Mouse (Mus musculus): Measurements from ENCODE around the gene Tbcel. TPM values are rescaled to one million over a fixed set of nuclear protein-coding genes. Genes with fewer than 3 reads are reported as not detected.

Gene Tbcel
- polyA plus RNA-seq, 1 experiment = 22.8 TPM

GRCm38 (mm10) chr9:42439446-42439845, 68.2 kb downstream of the Tbcel start:
- peaks cover 81% of the 10 kb centered on the region for H3K36me3 ChIP-seq (ENCODE audit: control insufficient read depth, insufficient read depth, low read length)
- no peaks in the 10 kb centered on the region for H3K4me1 ChIP-seq (replicated peaks; ENCODE audit: control insufficient read depth, insufficient read depth, low read length)
- 95% methylated on average over 4 of the region's 4 CpGs for WGBS
- no peaks in the 10 kb centered on the region for H3K27me3 ChIP-seq (ENCODE audit: control insufficient read depth, insufficient read depth, low read length)
- no peak overlapping the region for H3K27ac ChIP-seq (ENCODE audit: control insufficient read depth, insufficient read depth, low read length)
- no peak overlapping the region for H3K4me3 ChIP-seq (ENCODE audit: control insufficient read depth, insufficient read depth, low read length)
- DNase-seq = no peak
- TF ChIP-seq POLR2A (IDR thresholded peaks at IDR 0.05; ENCODE audit: control insufficient read depth, extremely low read depth, insufficient read depth, low read length, poor library complexity) (no peak), CTCF (IDR thresholded peaks at IDR 0.05; ENCODE audit: borderline replicate concordance, control insufficient read depth, extremely low read depth, insufficient read depth, low read length, poor library complexity) (no peak)

- 91% methylated on average over 2 of the region's 2 CpGs for WGBS
- no peak overlapping the region for H3K27ac ChIP-seq (ENCODE audit: control insufficient read depth, insufficient read depth, low read length)
- H3K36me3 ChIP-seq (ENCODE audit: control insufficient read depth, insufficient read depth, low read length) = peaks cover 51% of the 10 kb centered on the region
- H3K27me3 ChIP-seq (ENCODE audit: control insufficient read depth, insufficient read depth, low read length) = no peaks in the 10 kb centered on the region
- peak; percentile 36 for DNase-seq
- TF ChIP-seq CTCF (IDR thresholded peaks at IDR 0.05; ENCODE audit: borderline replicate concordance, control insufficient read depth, extremely low read depth, insufficient read depth, low read length, poor library complexity) (peak; percentile 21; the same call in 1 of the 2 replicates), POLR2A (IDR thresholded peaks at IDR 0.05; ENCODE audit: control insufficient read depth, extremely low read depth, insufficient read depth, low read length, poor library complexity) (no peak)
- no peak overlapping the region for H3K4me3 ChIP-seq (ENCODE audit: control insufficient read depth, insufficient read depth, low read length)
- peaks cover 20% of the 10 kb centered on the region for H3K4me1 ChIP-seq (replicated peaks; ENCODE audit: control insufficient read depth, insufficient read depth, low read length)
Measured at GRCm38 (mm10) chr9:42432155-42432554, 75.5 kb downstream of the Tbcel start.

GRCm38 (mm10) chr9:42431606-42432005, 76.0 kb downstream of the Tbcel start:
- no peaks in the 10 kb centered on the region for H3K27me3 ChIP-seq (ENCODE audit: control insufficient read depth, insufficient read depth, low read length)
- peaks cover 20% of the 10 kb centered on the region for H3K4me1 ChIP-seq (replicated peaks; ENCODE audit: control insufficient read depth, insufficient read depth, low read length)
- H3K36me3 ChIP-seq (ENCODE audit: control insufficient read depth, insufficient read depth, low read length) = peaks cover 45% of the 10 kb centered on the region
- 95% methylated on average over 2 of the region's 2 CpGs for WGBS
- no peak overlapping the region for H3K27ac ChIP-seq (ENCODE audit: control insufficient read depth, insufficient read depth, low read length)
- H3K4me3 ChIP-seq (ENCODE audit: control insufficient read depth, insufficient read depth, low read length) = no peak overlapping the region
- no peak for DNase-seq
- TF ChIP-seq CTCF (IDR thresholded peaks at IDR 0.05; ENCODE audit: borderline replicate concordance, control insufficient read depth, extremely low read depth, insufficient read depth, low read length, poor library complexity) = no peak
- TF ChIP-seq POLR2A (IDR thresholded peaks at IDR 0.05; ENCODE audit: control insufficient read depth, extremely low read depth, insufficient read depth, low read length, poor library complexity) = no peak

- peak overlapping the region; percentile 61 for H3K27ac ChIP-seq (ENCODE audit: control insufficient read depth, insufficient read depth, low read length)
- H3K4me3 ChIP-seq (ENCODE audit: control insufficient read depth, insufficient read depth, low read length) = no peak overlapping the region
- H3K36me3 ChIP-seq (ENCODE audit: control insufficient read depth, insufficient read depth, low read length) = peaks cover 26% of the 10 kb centered on the region; the same call in 1 of the 2 replicates
- H3K27me3 ChIP-seq (ENCODE audit: control insufficient read depth, insufficient read depth, low read length) = no peaks in the 10 kb centered on the region
- 0 out of 2 replicates have a peak, but pooled peaks have one; percentile 16 for TF ChIP-seq POLR2A (IDR thresholded peaks at IDR 0.05; ENCODE audit: control insufficient read depth, extremely low read depth, insufficient read depth, low read length, poor library complexity)
- TF ChIP-seq CTCF (IDR thresholded peaks at IDR 0.05; ENCODE audit: borderline replicate concordance, control insufficient read depth, extremely low read depth, insufficient read depth, low read length, poor library complexity) = no peak
- WGBS = 21% methylated on average over 12 of the region's 12 CpGs
- peak; percentile 64 for DNase-seq
- peaks cover 20% of the 10 kb centered on the region for H3K4me1 ChIP-seq (replicated peaks; ENCODE audit: control insufficient read depth, insufficient read depth, low read length)
Measured at GRCm38 (mm10) chr9:42428060-42428924, 79.3 kb downstream of the Tbcel start.

GRCm38 (mm10) chr9:42426661-42427358, 80.8 kb downstream of the Tbcel start:
- peaks cover 20% of the 10 kb centered on the region for H3K4me1 ChIP-seq (replicated peaks; ENCODE audit: control insufficient read depth, insufficient read depth, low read length)
- no peak for TF ChIP-seq POLR2A (IDR thresholded peaks at IDR 0.05; ENCODE audit: control insufficient read depth, extremely low read depth, insufficient read depth, low read length, poor library complexity)
- TF ChIP-seq CTCF (IDR thresholded peaks at IDR 0.05; ENCODE audit: borderline replicate concordance, control insufficient read depth, extremely low read depth, insufficient read depth, low read length, poor library complexity) = no peak

GRCm38 (mm10) chr9:42423649-42424048, 84.0 kb downstream of the Tbcel start:
- H3K27me3 ChIP-seq (ENCODE audit: control insufficient read depth, insufficient read depth, low read length) = no peaks in the 10 kb centered on the region
- H3K27ac ChIP-seq (ENCODE audit: control insufficient read depth, insufficient read depth, low read length) = no peak overlapping the region
- no peak overlapping the region for H3K4me3 ChIP-seq (ENCODE audit: control insufficient read depth, insufficient read depth, low read length)
- peaks cover 11% of the 10 kb centered on the region for H3K4me1 ChIP-seq (replicated peaks; ENCODE audit: control insufficient read depth, insufficient read depth, low read length)
- no peak for DNase-seq
- TF ChIP-seq POLR2A (IDR thresholded peaks at IDR 0.05; ENCODE audit: control insufficient read depth, extremely low read depth, insufficient read depth, low read length, poor library complexity) = no peak
- TF ChIP-seq CTCF (IDR thresholded peaks at IDR 0.05; ENCODE audit: borderline replicate concordance, control insufficient read depth, extremely low read depth, insufficient read depth, low read length, poor library complexity) = no peak
- H3K36me3 ChIP-seq (ENCODE audit: control insufficient read depth, insufficient read depth, low read length) = peaks cover 11% of the 10 kb centered on the region
- WGBS = 58% methylated on average over 2 of the region's 2 CpGs

More at GRCm38 (mm10) chr9:42426661-42427358, 80.8 kb downstream of the Tbcel start:
- no peaks in the 10 kb centered on the region for H3K27me3 ChIP-seq (ENCODE audit: control insufficient read depth, insufficient read depth, low read length)
- H3K27ac ChIP-seq (ENCODE audit: control insufficient read depth, insufficient read depth, low read length) = no peak overlapping the region
- WGBS = 96% methylated on average over 10 of the region's 10 CpGs
- H3K36me3 ChIP-seq (ENCODE audit: control insufficient read depth, insufficient read depth, low read length) = peaks cover 27% of the 10 kb centered on the region
- DNase-seq = no peak
- H3K4me3 ChIP-seq (ENCODE audit: control insufficient read depth, insufficient read depth, low read length) = no peak overlapping the region
